Mouse (Mus musculus) gastrocnemius, postnatal 25 days (tissue): Measurements from ENCODE around the gene Trim29. TPM values are rescaled to one million over a fixed set of nuclear protein-coding genes. Genes with fewer than 3 reads are reported as not detected.

ENCODE experiments used
- total RNA-seq, 2 experiments: library from RNA; stranded (reverse); gene quantifications; 1 replicate in 1 of 2; 2 replicates in 1 of 2; pipeline ENCODE4 v1.2.3; 2021

Trim29 gene
- total RNA-seq, 2 experiments from 2014 or later: not detected

Other genes with a start within 250 kb of the Trim29 start
- 10 to 100 TPM; 49.0 to 51.4 TPM for gene Arhgef12, start 203.6 kb upstream of the Trim29 start, total RNA-seq
- 1 to 10 TPM; 1.0 to 1.4 TPM for gene Tmem136, start 194.3 kb upstream of the Trim29 start, total RNA-seq
- gene Pou2f3, start 100.5 kb upstream of the Trim29 start, total RNA-seq: not detected
- 10 to 100 TPM in 1 of 2 experiments, 1 to 10 TPM in 1; 8.6 to 10.6 TPM for gene Oaf, start 70.9 kb upstream of the Trim29 start, total RNA-seq